25 mouse cellular contexts compared by ENCODE assay signal in the genomic region with DNA sequence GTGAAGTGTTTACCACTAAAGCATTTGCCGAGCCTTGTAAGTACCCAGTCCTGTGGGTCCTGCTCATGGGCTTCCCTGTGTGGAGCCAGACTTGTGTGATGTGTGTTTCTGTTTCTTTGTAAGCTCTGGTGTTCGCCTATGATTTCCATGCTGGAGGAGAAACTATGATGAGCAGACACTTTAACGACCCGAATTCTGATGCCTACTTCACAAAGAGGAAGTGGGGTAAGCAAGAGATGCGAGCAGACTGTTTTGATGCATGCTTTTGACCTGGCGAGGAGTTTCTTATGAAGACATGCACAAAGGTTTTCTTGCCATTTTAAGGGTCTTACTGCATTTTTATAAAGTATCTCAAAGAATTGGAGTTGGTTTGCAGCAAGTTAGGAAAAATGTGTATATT.
DNase-seq lines count a peak whose midpoint lies in the region; ATAC-seq and TF ChIP-seq lines count a peak whose summit lies in the region.
"Had no signal": no experiment of that assay in that cellular context is flagged by ENCODE, and none has a peak within 500 bp of the region (broad histone marks: within the 10 kb centered on the region; RNA-seq: fewer than 3 reads in every experiment).

No protein-coding gene starts in this region.

- H3K4me3 ChIP-seq in liver, postnatal 0 days (ENCODE audit: low read depth, low read length) = no peak overlapping the region
- no peak overlapping the region for H3K4me3 ChIP-seq in intestine, embryonic 15.5 days (replicated peaks)
- H3K4me3 ChIP-seq: forebrain, embryonic 10.5 days; forebrain, embryonic 13.5 days; gastrocnemius, adult 2 months; heart, adult 2 months; hindbrain, embryonic 12.5 days; hindbrain, embryonic 15.5 days had no signal

- no peak for TF ChIP-seq EP300 in liver, postnatal 0 days (IDR thresholded peaks at IDR 0.05; ENCODE audit: low read depth)

- no peak overlapping the region for H3K27ac ChIP-seq in liver, postnatal 0 days (ENCODE audit: low read depth)
- H3K27ac ChIP-seq in intestine, embryonic 15.5 days = no peak overlapping the region
- H3K27ac ChIP-seq: forebrain, embryonic 10.5 days; forebrain, embryonic 13.5 days; gastrocnemius, adult 2 months; heart, adult 2 months; hindbrain, embryonic 12.5 days; hindbrain, embryonic 15.5 days had no signal

- 48% methylated on average over 6 of the region's 6 CpGs for WGBS in liver, postnatal 0 days (ENCODE audit: insufficient replicate concordance)
- 89% methylated on average over 6 of the region's 6 CpGs for WGBS in intestine, embryonic 15.5 days

- peak; percentile 72 for DNase-seq in heart, adult 11 months
- DNase-seq in heart, adult 9 months (ENCODE audit: low spot score in 2 of 2) = no peak
- DNase-seq in thymus, postnatal 0 days (ENCODE audit: low spot score) = peak; percentile 18
- DNase-seq in thymus, adult 18-20 months = no peak
- no peak for DNase-seq in liver, postnatal 0 days
- DNase-seq in lung, adult 18-20 months = no peak
- DNase-seq: adrenal gland, adult 2 months; adrenal gland, postnatal 14 days; cerebellum, adult 11-12 months; cerebellum, adult 8-10 months; cerebellum, postnatal 10 days; cerebellum, postnatal 36 days; gastrocnemius, adult 2 months; gastrocnemius, postnatal 14 days; heart, adult 2 months had no signal

- TF ChIP-seq CTCF in liver, postnatal 0 days (IDR thresholded peaks at IDR 0.05; ENCODE audit: low read depth) = no peak

- peaks cover 61% of the 10 kb centered on the region for H3K36me3 ChIP-seq in liver, postnatal 0 days (replicated peaks; ENCODE audit: insufficient read depth, low read length)
- H3K36me3 ChIP-seq in intestine, embryonic 15.5 days = 0 out of 2 replicates have a peak, but pooled peaks cover 9% of the 10 kb centered on the region

- H3K9me3 ChIP-seq in liver, postnatal 0 days (ENCODE audit: low read length) = no peaks in the 10 kb centered on the region
- H3K9me3 ChIP-seq in intestine, embryonic 15.5 days = no peaks in the 10 kb centered on the region
- H3K9me3 ChIP-seq: forebrain, embryonic 10.5 days; forebrain, embryonic 13.5 days; G1E; hindbrain, embryonic 12.5 days; hindbrain, embryonic 15.5 days had no signal

- H3K9ac ChIP-seq in liver, postnatal 0 days (replicated peaks) = no peak overlapping the region
- no peak overlapping the region for H3K9ac ChIP-seq in intestine, embryonic 15.5 days
- H3K9ac ChIP-seq: forebrain, embryonic 13.5 days; hindbrain, embryonic 12.5 days; hindbrain, embryonic 15.5 days had no signal

- H3K4me1 ChIP-seq in liver, postnatal 0 days (ENCODE audit: insufficient read depth) = no peaks in the 10 kb centered on the region
- H3K4me1 ChIP-seq in intestine, embryonic 15.5 days (replicated peaks) = no peaks in the 10 kb centered on the region
- H3K4me1 ChIP-seq: forebrain, embryonic 10.5 days; forebrain, embryonic 13.5 days; hindbrain, embryonic 12.5 days; hindbrain, embryonic 15.5 days had no signal

- ATAC-seq in megakaryocyte, adult 5-6 weeks (ENCODE audit: poor library complexity, severe bottlenecking) = peak; percentile 47
- ATAC-seq in liver, postnatal 0 days = no peak
- no peak for ATAC-seq in intestine, embryonic 15.5 days
- ATAC-seq: forebrain, embryonic 13.5 days; forebrain, embryonic 16.5 days had no signal

- no peak overlapping the region for H3K4me2 ChIP-seq in liver, postnatal 0 days (ENCODE audit: low read depth, low read length)
- no peak overlapping the region for H3K4me2 ChIP-seq in intestine, embryonic 15.5 days (replicated peaks)
- H3K4me2 ChIP-seq: forebrain, embryonic 13.5 days; heart, embryonic 11.5 days; hindbrain, embryonic 12.5 days; hindbrain, embryonic 15.5 days had no signal

- no peaks in the 10 kb centered on the region for H3K27me3 ChIP-seq in liver, postnatal 0 days (ENCODE audit: insufficient read depth, low read length)
- H3K27me3 ChIP-seq in intestine, embryonic 15.5 days (replicated peaks) = no peaks in the 10 kb centered on the region
- H3K27me3 ChIP-seq: CH12.LX; forebrain, embryonic 13.5 days; hindbrain, embryonic 12.5 days; hindbrain, embryonic 15.5 days had no signal

Comparison
In these comparisons a context has a peak if more than half of its experiments do, and no peak if none do; other contexts are left out.
1. DNase-seq: peak in heart, adult 11 months (single experiment) and thymus, postnatal 0 days (single experiment); none in heart, adult 9 months (0 of 2), thymus, adult 18-20 months (0 of 2), liver, postnatal 0 days (single experiment) and lung, adult 18-20 months (0 of 2).